Mouse (Mus musculus) skeletal muscle tissue, postnatal 0 days (tissue): ENCODE data around the gene 0610010K14Rik. TPM values are rescaled to one million over a fixed set of nuclear protein-coding genes. Genes with fewer than 3 reads are reported as not detected.

ENCODE experiments used
- microRNA counts: library from miRNA; unstranded; fragments of <30 nt; microRNA quantifications from one replicate; lab custom pipeline; 2015
- microRNA-seq, 2 experiments: library from miRNA; unstranded; fragments of <30 nt; microRNA quantifications; one replicate each; pipeline ENCODE4; 2016
- polyA plus RNA-seq: library from polyadenylated mRNA; unstranded; fragments of >200 nt; fragmentation: Nextera tagmentation; extraction: Ambion mirVana; gene quantifications from 2 replicates; pipeline ENCODE4 v1.2.1, GENCODE M21; 2015

0610010K14Rik gene
- polyA plus RNA-seq: 70.9 and 85.5 TPM in 2 replicates

DNA sequence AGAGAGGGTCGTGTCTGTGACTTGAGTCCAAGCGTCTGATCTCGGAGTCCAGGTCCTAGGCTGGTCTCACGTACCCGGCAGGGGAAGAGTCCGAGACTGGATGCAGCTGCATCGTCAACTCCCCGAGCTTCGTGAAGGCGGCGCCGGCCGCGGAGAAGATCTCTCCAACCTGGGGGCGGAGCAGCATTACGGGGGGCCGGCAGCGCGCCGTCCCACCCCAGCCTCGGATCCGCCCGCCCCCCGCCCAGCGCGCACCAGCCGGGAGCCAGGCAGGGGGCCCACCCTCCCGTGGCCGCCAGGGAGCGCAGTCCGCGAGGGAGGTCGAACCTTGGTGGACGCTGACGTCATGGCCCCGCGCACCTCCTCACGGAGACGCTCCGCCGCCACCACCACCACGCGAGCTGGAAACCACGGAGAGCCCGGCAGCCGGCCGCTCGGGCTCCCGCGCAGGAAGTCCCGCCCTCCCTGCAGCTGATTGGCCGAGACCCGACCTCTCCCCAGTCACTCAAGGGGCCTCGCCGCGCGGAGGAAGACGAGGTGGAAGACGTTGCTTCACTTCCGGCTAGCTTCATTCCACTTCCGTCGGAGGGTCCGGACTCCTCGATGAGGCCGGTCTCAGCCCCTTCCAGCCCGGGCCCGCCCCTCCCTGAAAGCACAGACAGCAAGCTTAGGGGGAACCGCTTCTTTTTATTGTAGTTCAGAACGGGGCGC, at the start of gene 0610010K14Rik:
0610010K14Rik (minus strand) TSS at position 458 of the 711 bp plus-strand sequence.

DNA sequence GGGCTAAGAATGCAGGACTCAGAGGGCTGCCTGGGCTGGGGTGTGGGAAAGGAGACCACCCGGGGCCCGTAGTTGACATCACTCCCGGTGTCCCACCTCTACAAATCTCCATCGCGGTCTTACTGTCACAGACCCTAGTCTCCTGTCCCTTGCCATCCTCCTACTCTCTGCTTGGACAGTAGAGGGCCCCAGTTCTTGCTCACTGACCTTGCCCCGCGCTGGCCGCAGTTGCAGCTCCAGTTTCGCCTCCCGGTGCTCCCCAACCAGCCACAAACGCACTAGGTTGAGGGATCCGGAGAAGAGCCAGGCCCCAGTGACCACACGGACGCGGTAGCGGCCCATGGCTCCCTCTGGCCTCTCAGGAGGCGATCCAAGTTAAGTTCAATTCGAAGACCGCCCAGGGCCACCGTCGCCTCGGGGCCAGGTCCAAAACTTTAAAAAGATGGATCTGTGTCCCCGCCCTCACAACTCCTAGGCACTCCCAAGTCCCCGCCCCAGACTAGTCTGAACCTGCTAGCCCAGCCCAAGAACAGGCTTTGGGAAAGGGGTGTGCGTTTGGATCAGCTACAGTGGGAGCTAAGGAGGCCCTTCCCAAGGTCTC, 17.3 kb upstream of the 0610010K14Rik start, which contains the start of gene Alox12:
Alox12 (minus strand) TSS at position 423 of the 601 bp plus-strand sequence.

DNA sequence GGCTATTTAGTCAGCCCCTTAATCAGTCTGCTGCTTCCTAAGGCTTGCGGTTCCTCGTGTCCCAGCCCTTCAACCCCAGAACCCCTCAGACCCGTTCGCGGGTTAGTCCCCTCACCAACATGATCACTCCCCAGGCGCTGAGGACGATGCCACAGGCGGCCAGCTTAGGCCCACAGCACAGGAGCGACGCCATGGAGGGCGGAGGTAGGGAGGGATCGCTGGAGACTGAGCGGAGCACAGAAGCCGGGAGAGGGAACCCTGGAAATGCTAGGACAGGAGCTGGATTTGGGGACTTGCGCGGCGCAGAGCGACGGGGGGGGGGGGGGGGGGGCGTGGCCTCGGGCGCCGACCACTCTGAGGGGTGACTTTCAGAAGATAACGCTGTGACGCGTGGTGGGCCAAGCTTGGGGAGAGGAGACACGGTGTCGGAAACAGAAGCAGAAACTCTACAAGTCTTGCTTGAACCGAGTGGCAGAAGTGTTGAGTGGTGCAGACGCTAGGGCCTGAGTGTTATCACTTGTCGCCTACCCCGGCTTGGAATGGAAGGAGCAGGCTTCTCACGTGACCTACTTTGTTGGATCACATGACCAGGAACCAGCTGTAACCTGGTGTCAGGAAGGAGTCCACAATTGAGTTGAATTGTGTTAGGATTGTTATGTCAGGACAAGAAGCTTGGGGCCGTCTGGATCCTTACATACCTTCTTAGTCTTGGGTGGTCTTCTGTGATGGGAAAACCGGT, 2.0 kb upstream of the 0610010K14Rik start, which contains the start of the genes Gm21988 and Rnasek:
Gm21988 (minus strand) TSS at position 290 of the 739 bp plus-strand sequence.
Rnasek (minus strand) TSS at position 302 of the 739 bp plus-strand sequence.

DNA sequence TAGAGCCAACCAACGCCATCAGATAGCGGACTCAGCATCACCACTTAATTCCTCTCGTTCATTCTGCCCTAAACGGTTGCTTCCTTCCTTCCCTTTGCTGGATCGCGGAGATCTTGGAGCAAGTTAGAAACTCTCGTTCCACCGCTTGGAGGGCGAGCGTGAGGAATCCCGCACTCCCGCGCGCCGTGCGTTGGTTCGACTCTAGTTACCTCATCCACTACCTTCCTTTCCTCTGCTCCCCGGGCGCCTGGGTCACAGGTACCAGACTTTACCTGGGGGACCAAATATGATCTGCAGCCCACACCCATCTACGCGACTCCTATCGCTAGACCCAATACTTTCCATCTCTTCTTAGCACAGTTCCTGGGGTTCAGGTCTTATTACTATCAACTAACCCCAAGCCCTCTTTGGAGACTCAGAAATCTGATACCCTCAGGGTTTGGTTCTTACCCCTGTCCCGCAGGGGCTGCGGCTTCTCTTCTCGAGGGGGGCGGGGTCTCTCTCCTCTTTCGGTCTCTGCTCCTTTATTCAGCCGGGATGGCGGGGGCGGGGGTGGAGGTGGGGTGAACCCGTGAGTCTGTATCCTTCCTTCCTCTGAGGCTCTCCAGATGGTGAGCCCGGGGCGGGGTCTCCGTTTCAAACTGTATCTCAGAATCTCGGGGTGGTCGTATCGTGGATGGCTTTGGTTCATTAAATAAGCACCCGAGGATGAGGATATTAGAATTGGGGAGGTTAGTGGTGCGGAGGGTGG, 8.3 kb downstream of the 0610010K14Rik start, which contains the start of gene Bcl6b:
Bcl6b (minus strand) TSS at position 539 of the 751 bp plus-strand sequence.

DNA sequence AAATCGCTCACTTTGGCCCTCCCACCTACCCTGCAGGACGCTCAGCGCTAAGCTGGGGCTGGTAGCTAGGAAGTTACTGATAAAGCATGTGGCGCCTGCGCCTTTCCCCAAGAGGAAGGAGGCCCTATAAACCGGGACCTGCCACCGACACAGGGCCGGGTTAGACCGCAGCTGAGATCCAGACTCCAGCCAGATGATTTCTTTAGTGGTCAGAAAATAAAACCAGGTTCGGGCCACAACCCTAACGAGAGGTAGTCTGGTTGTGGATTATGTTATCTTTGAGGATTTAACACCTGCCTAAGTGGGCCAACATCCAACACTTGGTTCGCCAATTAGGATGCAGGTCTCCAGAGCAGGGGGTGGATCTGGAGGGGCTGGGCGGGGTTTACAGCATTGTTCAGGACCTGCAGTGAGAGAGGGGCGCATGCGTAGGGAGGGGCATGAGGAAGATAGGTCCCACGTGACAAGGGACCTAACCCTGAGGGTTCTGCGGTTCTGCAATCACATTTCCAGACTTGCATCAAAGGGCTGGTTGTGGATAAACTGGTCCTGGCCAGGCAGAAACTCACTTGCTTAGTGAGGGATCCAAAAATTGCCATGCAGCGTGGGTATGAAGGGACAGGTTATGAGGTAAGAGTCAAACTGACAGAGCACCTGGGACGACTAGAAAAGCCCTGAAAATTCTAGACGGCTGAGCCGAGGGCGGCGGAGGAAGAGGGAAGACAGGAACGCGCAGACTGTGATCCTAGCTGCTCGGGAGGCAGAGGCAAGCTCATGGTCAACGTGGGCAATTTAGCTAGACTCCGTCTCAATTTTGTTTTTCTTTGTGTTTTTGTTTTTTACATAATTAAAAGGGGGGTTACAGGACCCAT, 16.7 kb downstream of the 0610010K14Rik start, which contains the start of gene Slc16a13:
Slc16a13 (minus strand) TSS at position 334 of the 872 bp plus-strand sequence.

DNA sequence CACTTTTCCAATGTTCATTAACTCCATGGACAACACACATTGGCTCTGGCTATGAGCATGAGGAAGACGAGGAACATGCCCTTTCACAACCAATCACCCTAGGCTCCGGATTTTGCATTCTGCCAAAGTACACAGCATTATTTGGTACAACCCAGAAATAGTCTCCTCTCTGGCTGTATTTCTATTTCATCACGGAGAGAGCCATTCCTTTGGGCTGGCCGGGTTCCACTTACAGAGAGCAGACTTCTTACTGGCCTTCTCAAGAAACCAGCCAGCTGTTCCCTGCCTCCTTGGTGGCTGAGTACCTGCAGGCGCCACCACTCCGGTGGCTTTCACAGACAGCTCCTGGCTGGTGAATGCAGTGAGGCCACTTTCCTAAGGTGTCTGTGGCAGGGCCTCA, 25.3 kb downstream of the 0610010K14Rik start, which contains the start of gene Slc16a11:
Slc16a11 (plus strand) TSS at position 330 of the 400 bp plus-strand sequence.

MicroRNA genes within 50 kb of the gene (microRNA counts, 519-probe panel; counts per million panel counts)
- 296 counts per million, percentile 58 among the panel's probes with 10 or more counts for microRNA mmu-miR-195 (lab: Ali Mortazavi, UCI)
- microRNA mmu-miR-497 (lab: Ali Mortazavi, UCI): 1,860 counts per million, percentile 64 among the panel's probes with 10 or more counts

Small RNAs within 50 kb of the gene (microRNA-seq; reads per million reads assigned to microRNA genes)
- gene Mir195a: 617 to 804 reads per million in 2 experiments
- gene Mir497: 0 reads per million in 2 experiments
- gene Mir497b: 0 reads per million in 2 experiments

Other genes with a start within 250 kb of the 0610010K14Rik start
- gene Gabarap, start 246.8 kb downstream of the 0610010K14Rik start, polyA plus RNA-seq: 320 and 389 TPM in 2 replicates
- 31.1 and 33.7 TPM in 2 replicates for gene Phf23, start 242.1 kb downstream of the 0610010K14Rik start, polyA plus RNA-seq
- 11.2 and 11.8 TPM in 2 replicates for gene Dvl2, start 237.3 kb downstream of the 0610010K14Rik start, polyA plus RNA-seq
- 311 and 331 TPM in 2 replicates for gene Acadvl, start 222.5 kb downstream of the 0610010K14Rik start, polyA plus RNA-seq
- 3.3 and 5.3 TPM in 2 replicates for gene Dlg4, start 221.0 kb downstream of the 0610010K14Rik start, polyA plus RNA-seq
- gene Asgr1, start 183.8 kb downstream of the 0610010K14Rik start, polyA plus RNA-seq: 0.13 and 0.21 TPM in 2 replicates
- gene Asgr2, start 145.3 kb downstream of the 0610010K14Rik start, polyA plus RNA-seq: 0.23 and 0.68 TPM in 2 replicates
- gene Mgl2, start 107.6 kb downstream of the 0610010K14Rik start, polyA plus RNA-seq: 8.2 and 9.7 TPM in 2 replicates
- 4.7 and 11.4 TPM in 2 replicates for gene Clec10a, start 81.7 kb downstream of the 0610010K14Rik start, polyA plus RNA-seq
- gene Slc16a11, start 25.2 kb downstream of the 0610010K14Rik start, polyA plus RNA-seq: 0.37 and 0.59 TPM in 2 replicates
- gene Slc16a13, start 16.9 kb downstream of the 0610010K14Rik start, polyA plus RNA-seq: 1.3 and 2.4 TPM in 2 replicates
- gene Bcl6b, start 8.1 kb downstream of the 0610010K14Rik start, polyA plus RNA-seq: 6.5 and 8.3 TPM in 2 replicates
- gene Gm21988, start 1.9 kb upstream of the 0610010K14Rik start, polyA plus RNA-seq: 6.0 and 7.6 TPM in 2 replicates
- 228 and 235 TPM in 2 replicates for gene Rnasek, start 1.9 kb upstream of the 0610010K14Rik start, polyA plus RNA-seq
- gene Alox12, start 17.4 kb upstream of the 0610010K14Rik start, polyA plus RNA-seq: 0.91 and 1.7 TPM in 2 replicates
- 0.21 and 0.27 TPM in 2 replicates for gene Alox12e, start 84.7 kb upstream of the 0610010K14Rik start, polyA plus RNA-seq
- 0.08 and 0.12 TPM in 2 replicates for gene Alox15, start 114.1 kb upstream of the 0610010K14Rik start, polyA plus RNA-seq
- 11.7 and 12.6 TPM in 2 replicates for gene Pelp1, start 172.1 kb upstream of the 0610010K14Rik start, polyA plus RNA-seq
- 8.7 and 12.3 TPM in 2 replicates for gene Arrb2, start 194.7 kb upstream of the 0610010K14Rik start, polyA plus RNA-seq
- gene Med11, start 214.0 kb upstream of the 0610010K14Rik start, polyA plus RNA-seq: 13.6 and 16.3 TPM in 2 replicates
- gene Zmynd15, start 221.5 kb upstream of the 0610010K14Rik start, polyA plus RNA-seq: 0.30 and 0.38 TPM in 2 replicates
- 2.9 and 3.2 TPM in 2 replicates for gene Cxcl16, start 222.1 kb upstream of the 0610010K14Rik start, polyA plus RNA-seq